Mouse (Mus musculus) hindbrain, postnatal 0 days (tissue): Measurements from ENCODE around the gene Fads6. TPM values are rescaled to one million over a fixed set of nuclear protein-coding genes. Genes with fewer than 3 reads are reported as not detected.

Experiments
- ATAC-seq: fragments of 200-750 bp; cut with Nextera tagmentation; 2 replicates; pipeline ENCODE4 v1.8.0; 2017; ENCODE audit warnings: mild to moderate bottlenecking, moderate TSS enrichment, moderate library complexity
- DNase-seq: peaks from one replicate; pipeline ENCODE4 v3.0.0-alpha.2; 2015; ENCODE audit warnings: low spot score
- H3K27ac ChIP-seq: fragments of 300-500 bp; sonication (generic); 2 replicates; pipeline ENCODE4 v1.5.1; 2014; ENCODE audit warnings: mild to moderate bottlenecking
- H3K27me3 ChIP-seq: fragments of 300-500 bp; sonication (generic); 2 replicates; pipeline ENCODE4 v1.6.1; 2014; ENCODE audit warnings: low read length, mixed read lengths; ENCODE audit not compliant: insufficient read depth
- H3K36me3 ChIP-seq: fragments of 300-500 bp; sonication (generic); 2 replicates; pipeline ENCODE4 v1.6.1; 2014; ENCODE audit warnings: low read length, mixed read lengths; ENCODE audit not compliant: insufficient read depth
- H3K4me1 ChIP-seq: fragments of 300-500 bp; sonication (generic); 2 replicates; pipeline ENCODE4 v1.6.1; 2014; ENCODE audit warnings: antibody characterized with exemption, low read length, mixed read lengths; ENCODE audit not compliant: insufficient read depth
- H3K4me2 ChIP-seq: fragments of 300-500 bp; sonication (generic); 2 replicates; pipeline ENCODE4 v1.6.1; 2014; ENCODE audit warnings: low read depth, mild to moderate bottlenecking, low read length, moderate library complexity, mixed read lengths
- H3K4me3 ChIP-seq: fragments of 300-500 bp; sonication (generic); 2 replicates; pipeline ENCODE4 v1.5.1; 2014; ENCODE audit warnings: low read length
- H3K9ac ChIP-seq: fragments of 300-500 bp; sonication (generic); replicated peaks from 2 replicates; pipeline ENCODE4 v1.6.1; 2014; ENCODE audit warnings: mild to moderate bottlenecking, low read length, moderate library complexity, mixed read lengths
- H3K9me3 ChIP-seq: fragments of 300-500 bp; sonication (generic); 2 replicates; pipeline ENCODE4 v1.6.1; 2016; ENCODE audit warnings: low read length, mixed read lengths
- CTCF ChIP-seq: IDR thresholded peaks from 2 replicates; pipeline ENCODE4 v1.5.1; 2016; ENCODE audit warnings: antibody characterized with exemption, control low read depth, low read depth
- WGBS: fragments of 180-500 bp; shearing (Covaris S2); extraction: QIAGEN DNeasy Blood & Tissue Kit; methylation state at CpG from one replicate; pipeline ENCODE4 v1.1.7; 2014; 5-methylcytosine and 5-hydroxymethylcytosine counted together
- polyA plus RNA-seq: library from polyadenylated mRNA; unstranded; fragments of >200 nt; fragmentation: Nextera tagmentation; extraction: Ambion mirVana; gene quantifications from 2 replicates; pipeline ENCODE4 v1.2.1, GENCODE M21; 2015
- total RNA-seq: library from RNA; depleted of rRNA; stranded (reverse); fragments of >200 nt; gene quantifications from 2 replicates; pipeline ENCODE4 v1.2.3, GENCODE M21; 2014

Gene Fads6
- total and polyA plus RNA-seq, 2 experiments from 2014 or later, result 1.8 to 10.8 TPM

- Histone ChIP-seq H3K36me3 (no peaks in the 10 kb centered on the region), H3K27ac (no peak within 1 kb of the TSS), H3K4me2 (no peak within 1 kb of the TSS), H3K9me3 (no peaks in the 10 kb centered on the region), H3K27me3 (no peaks in the 10 kb centered on the region; the same call in 1 of the 2 replicates), H3K4me1 (no peaks in the 10 kb centered on the region), H3K9ac (no peak within 1 kb of the TSS), H3K4me3 (no peak within 1 kb of the TSS)
- ATAC-seq (no peak), DNase-seq (no peak)
- WGBS, result 14% methylated on average over 8 of the region's 8 CpGs
- no peak for TF ChIP-seq CTCF
These were observed 9.4 kb upstream of the Fads6 start, which contains the start of gene Otop2 for GRCm38 (mm10) chr11:115306863-115307262. Otop2 (plus strand) TSS chr11:115307163.

DNA sequence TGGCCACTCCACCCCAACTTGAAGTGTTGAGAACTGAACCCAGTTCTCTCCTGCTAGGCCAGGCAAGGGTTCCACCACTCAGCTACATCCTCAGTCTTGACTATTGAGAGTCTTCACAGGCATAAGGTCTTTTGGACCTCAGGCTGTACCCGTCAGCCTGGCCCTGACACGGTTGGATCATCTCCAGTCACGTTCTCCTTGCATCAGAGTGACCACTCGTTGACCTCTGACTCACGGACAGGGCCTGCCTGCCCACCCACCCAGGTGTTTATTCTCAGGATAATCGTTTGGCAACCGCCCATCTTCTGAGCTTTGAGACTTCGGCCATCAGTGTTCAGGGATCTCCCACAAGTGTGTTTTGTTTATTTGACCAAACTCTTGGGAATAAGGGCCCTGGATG lies 5.7 kb upstream of the Fads6 start:
- Histone ChIP-seq H3K9ac (no peak overlapping the region), H3K27me3 (no peaks in the 10 kb centered on the region; the same call in 1 of the 2 replicates), H3K4me2 (no peak overlapping the region), H3K27ac (no peak overlapping the region), H3K4me3 (no peak overlapping the region), H3K9me3 (no peaks in the 10 kb centered on the region), H3K36me3 (no peaks in the 10 kb centered on the region), H3K4me1 (no peaks in the 10 kb centered on the region)
- no peak for DNase-seq
- no peak for ATAC-seq
- no peak for TF ChIP-seq CTCF
- 80% methylated on average over 8 of the region's 8 CpGs for whole genome bisulfite sequencing

DNA sequence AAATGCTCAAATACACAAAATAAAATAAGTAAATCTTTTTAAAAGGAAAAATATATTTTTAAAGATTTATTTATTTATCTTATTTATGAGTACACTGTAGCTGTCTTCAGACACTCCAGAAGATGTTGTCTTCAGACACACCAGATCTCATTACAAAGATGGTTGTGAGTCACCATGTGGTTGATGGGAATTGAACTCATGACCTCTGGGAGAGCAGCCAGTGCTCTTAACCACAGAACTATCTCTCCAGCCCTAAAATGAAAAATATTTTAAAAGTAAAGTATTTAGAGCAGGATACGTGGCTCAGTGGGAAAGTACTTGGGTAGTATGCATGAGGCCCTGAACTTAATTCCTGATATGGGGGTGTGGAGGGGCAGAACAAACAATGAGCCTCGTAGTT lies 3.9 kb upstream of the Fads6 start:
- Histone ChIP-seq H3K4me1 (no peaks in the 10 kb centered on the region), H3K9ac (no peak overlapping the region), H3K36me3 (no peaks in the 10 kb centered on the region), H3K27ac (no peak overlapping the region), H3K4me3 (no peak overlapping the region), H3K27me3 (no peaks in the 10 kb centered on the region; the same call in 1 of the 2 replicates), H3K4me2 (no peak overlapping the region), H3K9me3 (no peaks in the 10 kb centered on the region)
- WGBS, result 81% methylated on average over 2 of the region's 2 CpGs
- DNase-seq (no peak), ATAC-seq (no peak)
- no peak for TF ChIP-seq CTCF

DNA sequence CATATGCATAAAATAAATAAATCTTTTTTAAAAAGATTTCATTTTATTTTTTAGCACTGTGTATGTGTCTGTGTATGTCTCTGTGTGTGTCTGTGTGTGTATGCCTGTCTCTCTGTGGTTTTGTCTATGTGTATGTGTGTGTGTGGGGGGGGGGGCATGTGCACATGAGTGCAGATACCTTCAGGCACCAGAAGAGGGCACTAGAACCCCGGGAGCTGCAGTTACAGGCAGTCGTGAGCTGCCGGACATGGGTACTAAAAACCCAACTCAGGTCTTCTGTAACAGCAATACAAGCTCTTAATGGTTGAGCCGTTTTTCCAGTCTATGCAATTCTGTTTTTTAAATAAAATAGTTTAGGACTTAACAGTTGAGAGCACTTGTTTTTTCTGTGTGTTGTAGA lies 3.3 kb upstream of the Fads6 start:
- no peak overlapping the region for H3K4me2 ChIP-seq
- no peak overlapping the region for H3K27ac ChIP-seq
- ATAC-seq, result no peak
- H3K4me3 ChIP-seq, result no peak overlapping the region
- no peaks in the 10 kb centered on the region; the same call in 1 of the 2 replicates for H3K27me3 ChIP-seq
- H3K36me3 ChIP-seq, result no peaks in the 10 kb centered on the region
- DNase-seq, result no peak
- H3K9me3 ChIP-seq, result no peaks in the 10 kb centered on the region
- TF ChIP-seq CTCF, result peak; percentile 14; the same call in 1 of the 2 replicates
- H3K4me1 ChIP-seq, result no peaks in the 10 kb centered on the region
- WGBS, result 79% methylated on average over 4 of the region's 4 CpGs
- no peak overlapping the region for H3K9ac ChIP-seq

DNA sequence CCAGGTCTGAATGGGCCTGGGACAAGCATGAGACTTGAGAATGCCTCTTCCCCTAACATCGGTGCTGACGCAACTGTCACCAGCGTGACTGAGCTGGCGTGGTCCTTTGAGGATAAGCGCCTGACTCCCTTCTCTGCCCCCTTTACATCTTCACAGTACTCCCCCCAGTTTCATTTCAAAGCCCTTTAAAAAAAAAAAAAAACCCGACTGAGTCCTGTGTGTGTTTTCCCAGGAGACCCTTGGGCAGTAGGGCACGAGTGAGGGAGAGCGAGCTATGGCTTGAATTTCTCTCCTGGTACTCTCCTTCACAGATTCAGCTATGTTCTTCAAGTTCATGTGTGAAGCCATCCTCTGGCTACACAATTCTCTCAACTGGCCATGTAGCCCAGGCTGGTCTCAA lies 697 bp upstream of the Fads6 start:
- DNase-seq (no peak), ATAC-seq (no peak)
- H3K9ac ChIP-seq, result no peak overlapping the region
- H3K4me1 ChIP-seq, result no peaks in the 10 kb centered on the region
- H3K27ac ChIP-seq, result no peak overlapping the region
- no peaks in the 10 kb centered on the region for H3K36me3 ChIP-seq
- WGBS, result 59% methylated on average over 8 of the region's 8 CpGs
- TF ChIP-seq CTCF, result no peak
- H3K4me3 ChIP-seq, result no peak overlapping the region
- no peaks in the 10 kb centered on the region for H3K27me3 ChIP-seq
- H3K4me2 ChIP-seq, result peak overlapping the region; percentile 84
- H3K9me3 ChIP-seq, result no peaks in the 10 kb centered on the region

- WGBS, result 48% methylated on average over 21 of the region's 21 CpGs
- ATAC-seq (peak; percentile 44; the same call in 1 of the 2 replicates), DNase-seq (no peak)
- Histone ChIP-seq H3K4me3 (peak overlapping the region; percentile 50), H3K27ac (peak overlapping the region; percentile 59; the same call in 1 of the 2 replicates), H3K4me1 (no peaks in the 10 kb centered on the region), H3K9ac (peak overlapping the region; percentile 59), H3K9me3 (no peaks in the 10 kb centered on the region), H3K4me2 (peak overlapping the region; percentile 84), H3K36me3 (no peaks in the 10 kb centered on the region), H3K27me3 (no peaks in the 10 kb centered on the region)
- no peak for TF ChIP-seq CTCF
These were observed 822 bp downstream of the Fads6 start for GRCm38 (mm10) chr11:115296471-115297210.

- H3K27ac ChIP-seq, result no peak overlapping the region
- WGBS, result 90% methylated on average over 11 of the region's 11 CpGs
- no peak overlapping the region for H3K4me3 ChIP-seq
- H3K27me3 ChIP-seq, result no peaks in the 10 kb centered on the region
- H3K36me3 ChIP-seq, result no peaks in the 10 kb centered on the region
- no peak for ATAC-seq
- H3K9ac ChIP-seq, result no peak overlapping the region
- no peaks in the 10 kb centered on the region for H3K9me3 ChIP-seq
- DNase-seq, result no peak
- H3K4me1 ChIP-seq, result no peaks in the 10 kb centered on the region
- no peak for TF ChIP-seq CTCF
- no peak overlapping the region for H3K4me2 ChIP-seq
These were observed 1.5 kb downstream of the Fads6 start for GRCm38 (mm10) chr11:115295939-115296338.
